Mouse (Mus musculus) heart, embryonic 14.5 days (tissue): ENCODE results near the gene Inhba. TPM values are rescaled to one million over a fixed set of nuclear protein-coding genes. Genes with fewer than 3 reads are reported as not detected.

Experiments used
- ATAC-seq: fragments of 200-750 bp; cut with Nextera tagmentation; 2 replicates; pipeline ENCODE4 v1.8.0; 2017; ENCODE audit warnings: low read depth, moderate TSS enrichment; ENCODE audit not compliant: insufficient number of reproducible peaks, insufficient read depth, low FRiP score
- H3K27ac ChIP-seq, 2 experiments: fragments of 200-500 bp in 1 of 2; fragments of 300-500 bp in 1 of 2; sonication (generic) in 1 of 2; replicated peaks in 1 of 2; 2 replicates each; pipeline ENCODE4 v1.5.1; 2012 to 2014; ENCODE audit warnings: low read depth in 2 of 2, low read length in 2 of 2, control low read depth in 1 of 2, mild to moderate bottlenecking in 1 of 2, mixed read lengths in 1 of 2; ENCODE audit not compliant: control insufficient read depth in 1 of 2, insufficient read depth in 1 of 2
- H3K27me3 ChIP-seq: fragments of 300-500 bp; sonication (generic); 2 replicates; pipeline ENCODE4 v1.6.1; 2014; ENCODE audit warnings: mild to moderate bottlenecking, low read length, control low read depth; ENCODE audit not compliant: control insufficient read depth, insufficient read depth
- H3K36me3 ChIP-seq: fragments of 300-500 bp; sonication (generic); 2 replicates; pipeline ENCODE4 v1.6.1; 2014; ENCODE audit warnings: mild to moderate bottlenecking, control low read depth, low read length, mixed read lengths; ENCODE audit not compliant: control insufficient read depth, insufficient read depth
- H3K4me1 ChIP-seq, 2 experiments: fragments of 200-500 bp in 1 of 2; fragments of 300-500 bp in 1 of 2; sonication (generic) in 1 of 2; 2 replicates each; pipeline ENCODE4 v1.6.1; 2012 to 2014; ENCODE audit warnings: low read length in 2 of 2, control low read depth in 1 of 2, mixed read lengths in 1 of 2; ENCODE audit not compliant: control insufficient read depth in 2 of 2, insufficient read depth in 2 of 2
- H3K4me2 ChIP-seq: fragments of 300-500 bp; sonication (generic); 2 replicates; pipeline ENCODE4 v1.6.1; 2014; ENCODE audit warnings: mild to moderate bottlenecking, low read length
- H3K4me3 ChIP-seq, 2 experiments: fragments of 200-500 bp in 1 of 2; fragments of 300-500 bp in 1 of 2; sonication (generic) in 1 of 2; 2 replicates each; pipeline ENCODE4 v1.5.1; 2012 to 2014; ENCODE audit warnings: low read length in 2 of 2, mild to moderate bottlenecking in 2 of 2, control low read depth in 1 of 2, low read depth in 1 of 2, moderate library complexity in 1 of 2; ENCODE audit not compliant: control insufficient read depth in 1 of 2, insufficient read depth in 1 of 2
- H3K9ac ChIP-seq: fragments of 300-500 bp; sonication (generic); 2 replicates; pipeline ENCODE4 v1.6.1; 2014; ENCODE audit warnings: mild to moderate bottlenecking, low read length
- H3K9me3 ChIP-seq: fragments of 300-500 bp; sonication (generic); 2 replicates; pipeline ENCODE4 v1.6.1; 2016; ENCODE audit warnings: low read length, control low read depth; ENCODE audit not compliant: control insufficient read depth
- WGBS: fragments of 180-500 bp; shearing (Covaris S2); extraction: QIAGEN DNeasy Blood & Tissue Kit; methylation state at CpG from one replicate; pipeline ENCODE4 v1.1.7; 2014; 5-methylcytosine and 5-hydroxymethylcytosine counted together
- polyA plus RNA-seq: library from polyadenylated mRNA; unstranded; fragments of >200 nt; fragmentation: Nextera tagmentation; extraction: Ambion mirVana; gene quantifications from 2 replicates; pipeline ENCODE4 v1.2.1, GENCODE M21; 2014

Inhba gene
- polyA plus RNA-seq, 1 experiment from 2014 or later = 14.6 TPM

- 17% methylated on average over 1 of the region's 2 CpGs for WGBS
- H3K9me3 ChIP-seq = no peaks in the 10 kb centered on the region
- H3K9ac ChIP-seq = no peak overlapping the region
- peak overlapping the region; percentile 62 to 63; a peak in 3 of 4 replicates for H3K4me3 ChIP-seq
- peaks cover 8 to 9% of the 10 kb centered on the region in 2 experiments; a peak in 3 of 4 replicates for H3K4me1 ChIP-seq
- H3K27ac ChIP-seq = peak overlapping the region in 1 of 2 experiments; percentile 78; a peak in 1 of 4 replicates
- peak overlapping the region; percentile 84 for H3K4me2 ChIP-seq
- H3K27me3 ChIP-seq = no peaks in the 10 kb centered on the region
- no peaks in the 10 kb centered on the region for H3K36me3 ChIP-seq
- no peak for ATAC-seq
Observed at GRCm38 (mm10) chr13:16016506-16016905, 4.9 kb downstream of the Inhba start.

DNA sequence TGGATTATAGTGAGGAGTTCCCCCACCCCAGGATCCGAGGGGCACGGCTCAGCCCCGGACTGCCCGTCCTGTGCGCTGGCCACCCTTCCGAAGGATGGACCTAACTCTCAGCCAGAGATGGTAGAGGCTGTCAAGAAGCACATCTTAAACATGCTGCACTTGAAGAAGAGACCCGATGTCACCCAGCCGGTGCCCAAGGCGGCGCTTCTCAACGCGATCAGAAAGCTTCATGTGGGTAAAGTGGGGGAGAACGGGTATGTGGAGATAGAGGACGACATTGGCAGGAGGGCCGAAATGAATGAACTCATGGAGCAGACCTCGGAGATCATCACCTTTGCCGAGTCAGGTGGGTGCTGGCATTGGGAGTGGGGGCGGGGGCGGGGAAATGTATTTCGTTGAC lies 5.7 kb downstream of the Inhba start:
- Histone ChIP-seq H3K4me3 (peak overlapping the region; percentile 62 to 63), H3K27ac (peak overlapping the region; percentile 52 to 78), H3K4me1 (peaks cover 7 to 8% of the 10 kb centered on the region in 2 experiments; a peak in 2 of 4 replicates), H3K36me3 (no peaks in the 10 kb centered on the region), H3K27me3 (no peaks in the 10 kb centered on the region), H3K9me3 (no peaks in the 10 kb centered on the region), H3K9ac (peak overlapping the region; percentile 85), H3K4me2 (peak overlapping the region; percentile 84)
- under 1% methylated on average over 20 of the region's 20 CpGs for WGBS
- no peak for ATAC-seq

GRCm38 (mm10) chr13:16017777-16018176 lies 6.1 kb downstream of the Inhba start:
- peak overlapping the region; percentile 52 to 78 for H3K27ac ChIP-seq
- H3K4me2 ChIP-seq = peak overlapping the region; percentile 84
- H3K9me3 ChIP-seq = no peaks in the 10 kb centered on the region
- peak overlapping the region; percentile 85 for H3K9ac ChIP-seq
- 2% methylated on average over 8 of the region's 9 CpGs for WGBS
- H3K27me3 ChIP-seq = no peaks in the 10 kb centered on the region
- H3K36me3 ChIP-seq = no peaks in the 10 kb centered on the region
- peaks cover 7 to 9% of the 10 kb centered on the region in 2 experiments; a peak in 2 of 4 replicates for H3K4me1 ChIP-seq
- H3K4me3 ChIP-seq = peak overlapping the region; percentile 62 to 63
- no peak for ATAC-seq

GRCm38 (mm10) chr13:16018807-16019510 lies 7.3 kb downstream of the Inhba start:
- Histone ChIP-seq H3K4me2 (peak overlapping the region; percentile 84), H3K9ac (peak overlapping the region; percentile 85)
- 78% methylated on average over 3 of the region's 3 CpGs for WGBS

DNA sequence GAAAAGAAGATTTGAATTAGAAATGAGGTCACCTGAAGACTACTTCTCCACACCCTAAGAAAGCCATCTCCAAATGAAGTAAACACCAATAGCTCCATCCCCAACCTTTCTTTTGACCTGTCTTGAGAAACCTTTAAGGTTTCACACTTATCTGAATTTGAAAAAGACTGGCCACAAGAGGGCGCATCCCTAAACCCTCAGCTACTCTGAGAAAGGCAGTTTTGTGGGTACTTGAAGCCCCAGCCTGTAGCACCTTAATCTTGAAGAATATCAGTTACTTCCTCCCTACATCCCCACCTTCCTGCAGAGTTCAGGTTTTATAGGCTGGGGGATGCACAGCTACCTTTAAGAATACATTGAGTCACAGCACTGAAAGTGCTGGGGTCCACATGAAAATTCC lies 9.0 kb downstream of the Inhba start:
- H3K27ac ChIP-seq = peak overlapping the region in 1 of 2 experiments; percentile 25; a peak in 1 of 4 replicates
- H3K9me3 ChIP-seq = no peaks in the 10 kb centered on the region
- no peaks in the 10 kb centered on the region for H3K27me3 ChIP-seq
- H3K4me1 ChIP-seq = peaks cover 11 to 13% of the 10 kb centered on the region in 2 experiments; a peak in 3 of 4 replicates
- H3K4me2 ChIP-seq = peak overlapping the region; percentile 84
- H3K36me3 ChIP-seq = no peaks in the 10 kb centered on the region
- H3K4me3 ChIP-seq = peak overlapping the region in 1 of 2 experiments; percentile 9; a peak in 1 of 4 replicates
- WGBS = 3% methylated on average over 1 of the region's 1 CpGs
- peak overlapping the region; percentile 3; the same call in 1 of the 2 replicates for H3K9ac ChIP-seq
- ATAC-seq = no peak

More at GRCm38 (mm10) chr13:16018807-16019510, 7.3 kb downstream of the Inhba start:
- Histone ChIP-seq H3K4me1 (peaks cover 11 to 13% of the 10 kb centered on the region in 2 experiments; a peak in 3 of 4 replicates), H3K27me3 (no peaks in the 10 kb centered on the region), H3K9me3 (no peaks in the 10 kb centered on the region), H3K36me3 (no peaks in the 10 kb centered on the region), H3K27ac (peak overlapping the region; percentile 31 to 38; a peak in 3 of 4 replicates), H3K4me3 (peak overlapping the region; percentile 62 to 63)
- no peak for ATAC-seq

DNA sequence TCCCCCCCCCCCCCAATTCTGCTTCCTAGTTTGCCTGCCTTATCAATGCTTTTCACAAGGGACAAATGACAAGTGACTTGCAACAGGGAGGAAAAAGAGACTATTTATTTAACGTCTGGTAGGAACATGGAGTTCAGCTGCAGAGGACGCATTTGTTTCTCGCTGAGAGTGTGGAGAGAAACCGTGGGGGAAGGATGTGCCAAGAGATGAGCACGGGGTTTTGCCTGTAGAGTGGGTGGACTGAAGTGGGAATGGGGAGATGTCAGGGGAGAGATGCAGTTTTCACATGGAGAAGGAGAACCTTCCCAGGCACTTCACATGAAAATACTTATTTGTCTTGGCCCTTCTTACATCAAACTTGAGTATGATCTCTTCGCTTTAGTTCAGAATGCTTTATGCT lies 9.5 kb downstream of the Inhba start:
- peaks cover 11 to 13% of the 10 kb centered on the region in 2 experiments; a peak in 3 of 4 replicates for H3K4me1 ChIP-seq
- peak overlapping the region; percentile 25 to 47 for H3K27ac ChIP-seq
- peak overlapping the region; percentile 84 for H3K4me2 ChIP-seq
- ATAC-seq = no peak
- H3K36me3 ChIP-seq = 0 out of 2 replicates have a peak, but pooled peaks cover 3% of the 10 kb centered on the region
- peak overlapping the region; percentile 9 to 11; a peak in 2 of 4 replicates for H3K4me3 ChIP-seq
- no peaks in the 10 kb centered on the region for H3K27me3 ChIP-seq
- WGBS = 38% methylated on average over 6 of the region's 6 CpGs
- no peaks in the 10 kb centered on the region for H3K9me3 ChIP-seq
- peak overlapping the region; percentile 3; the same call in 1 of the 2 replicates for H3K9ac ChIP-seq

DNA sequence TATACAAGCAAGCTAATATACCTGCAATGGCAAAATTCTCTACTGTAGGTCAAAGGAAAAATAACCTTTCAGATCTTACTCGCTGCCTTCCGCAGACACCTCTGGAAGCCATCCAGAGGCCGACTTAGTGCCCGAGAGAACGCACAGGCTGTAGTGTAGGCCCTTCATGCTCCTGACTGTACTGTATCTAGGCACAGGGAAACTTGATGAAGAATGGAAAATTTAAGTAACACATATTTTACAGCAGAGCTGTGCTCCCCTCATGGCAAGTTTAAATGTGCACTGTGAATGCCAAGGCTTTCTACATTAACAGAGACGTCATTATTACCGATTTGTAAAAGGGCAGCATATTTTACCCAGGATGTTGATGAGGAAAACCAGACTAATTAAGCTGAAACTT lies 10.2 kb downstream of the Inhba start:
- H3K27me3 ChIP-seq = no peaks in the 10 kb centered on the region
- no peak for ATAC-seq
- no peaks in the 10 kb centered on the region for H3K9me3 ChIP-seq
- H3K9ac ChIP-seq = peak overlapping the region; percentile 34
- WGBS = 56% methylated on average over 7 of the region's 7 CpGs
- H3K4me3 ChIP-seq = no peak overlapping the region
- H3K4me1 ChIP-seq = peaks cover 11 to 13% of the 10 kb centered on the region in 2 experiments; a peak in 3 of 4 replicates
- H3K27ac ChIP-seq = no peak overlapping the region
- peak overlapping the region; percentile 84 for H3K4me2 ChIP-seq
- peaks cover 10% of the 10 kb centered on the region; the same call in 1 of the 2 replicates for H3K36me3 ChIP-seq
